Mouse (Mus musculus): Measurements from ENCODE around the gene Fan1. TPM values are rescaled to one million over a fixed set of nuclear protein-coding genes. Genes with fewer than 3 reads are reported as not detected.

The Fan1 gene
- polyA plus RNA-seq, 1 experiment from 2014 or later: 4.2 TPM

Other genes with a start within 250 kb of the Fan1 start
- gene Trpm1, start 220.3 kb downstream of the Fan1 start, polyA plus RNA-seq (2014; fragmentation: Nextera tagmentation; extraction: Ambion mirVana): 0.16 TPM in 1 of 2 replicates, not detected in the other
- 6.8 and 7.8 TPM in 2 replicates for gene Mtmr10, start 86.4 kb downstream of the Fan1 start, polyA plus RNA-seq (2014; fragmentation: Nextera tagmentation; extraction: Ambion mirVana)
- gene Mphosph10, start 18.2 kb upstream of the Fan1 start, polyA plus RNA-seq (2014; fragmentation: Nextera tagmentation; extraction: Ambion mirVana): 18.6 and 20.0 TPM in 2 replicates
- gene Mcee, start 18.5 kb upstream of the Fan1 start, polyA plus RNA-seq (2014; fragmentation: Nextera tagmentation; extraction: Ambion mirVana): 145 and 150 TPM in 2 replicates
- gene Apba2, start 127.6 kb upstream of the Fan1 start, polyA plus RNA-seq (2014; fragmentation: Nextera tagmentation; extraction: Ambion mirVana): 0.22 and 0.85 TPM in 2 replicates